Mouse (Mus musculus) forebrain, embryonic 15.5 days (tissue): Measurements from ENCODE around the gene Pfdn5. TPM values are rescaled to one million over a fixed set of nuclear protein-coding genes. Genes with fewer than 3 reads are reported as not detected.

Source experiments
- ATAC-seq: fragments of 200-750 bp; cut with Nextera tagmentation; replicated peaks from 2 replicates; pipeline ENCODE4 v1.8.0; 2017; ENCODE audit warnings: mild to moderate bottlenecking, moderate TSS enrichment, moderate library complexity
- H3K27ac ChIP-seq: fragments of 300-500 bp; sonication (generic); replicated peaks from 2 replicates; pipeline ENCODE4 v1.5.1; 2015; ENCODE audit warnings: mild to moderate bottlenecking, inconsistent platforms
- H3K27me3 ChIP-seq: fragments of 300-500 bp; sonication (generic); 2 replicates; pipeline ENCODE4 v1.6.1; 2015; ENCODE audit warnings: inconsistent platforms
- H3K36me3 ChIP-seq: fragments of 300-500 bp; sonication (generic); 2 replicates; pipeline ENCODE4 v1.6.1; 2015; ENCODE audit warnings: mild to moderate bottlenecking, inconsistent platforms
- H3K4me1 ChIP-seq: fragments of 300-500 bp; sonication (generic); 2 replicates; pipeline ENCODE4 v1.6.1; 2015; ENCODE audit warnings: inconsistent platforms
- H3K4me2 ChIP-seq: fragments of 300-500 bp; sonication (generic); replicated peaks from 2 replicates; pipeline ENCODE4 v1.6.1; 2015; ENCODE audit warnings: mild to moderate bottlenecking, inconsistent platforms
- H3K4me3 ChIP-seq: fragments of 300-500 bp; sonication (generic); 2 replicates; pipeline ENCODE4 v1.5.1; 2015; ENCODE audit warnings: mild to moderate bottlenecking, inconsistent platforms
- H3K9ac ChIP-seq: fragments of 300-500 bp; sonication (generic); replicated peaks from 2 replicates; pipeline ENCODE4 v1.6.1; 2015; ENCODE audit warnings: mild to moderate bottlenecking, inconsistent platforms
- H3K9me3 ChIP-seq: fragments of 300-500 bp; sonication (generic); 2 replicates; pipeline ENCODE4 v1.6.1; 2016; ENCODE audit warnings: inconsistent platforms
- WGBS: fragments of 180-500 bp; shearing (Covaris S2); methylation state at CpG from one replicate; pipeline ENCODE4 v1.1.7; 2015; ENCODE audit warnings: mixed read lengths; 5-methylcytosine and 5-hydroxymethylcytosine counted together
- polyA plus RNA-seq: library from polyadenylated mRNA; unstranded; fragments of >200 nt; fragmentation: Nextera tagmentation; extraction: Ambion mirVana; gene quantifications from 2 replicates; pipeline ENCODE4 v1.2.1, GENCODE M21; 2015

Pfdn5 gene
- polyA plus RNA-seq, 1 experiment from 2014 or later, result 467 TPM

GRCm38 (mm10) chr15:102339612-102340011, 13.7 kb downstream of the Pfdn5 start:
- Histone ChIP-seq H3K4me2 (no peak overlapping the region), H3K27me3 (no peaks in the 10 kb centered on the region), H3K36me3 (peaks cover 57% of the 10 kb centered on the region), H3K4me3 (no peak overlapping the region), H3K9me3 (no peaks in the 10 kb centered on the region), H3K27ac (no peak overlapping the region), H3K4me1 (no peaks in the 10 kb centered on the region), H3K9ac (no peak overlapping the region)
- ATAC-seq, result no peak
- WGBS, result 78% methylated on average over 5 of the region's 5 CpGs

GRCm38 (mm10) chr15:102341580-102341979, 15.7 kb downstream of the Pfdn5 start:
- no peak for ATAC-seq
- 12% methylated on average over 1 of the region's 1 CpGs for WGBS
- Histone ChIP-seq H3K4me2 (no peak overlapping the region), H3K36me3 (peaks cover 48% of the 10 kb centered on the region), H3K27me3 (no peaks in the 10 kb centered on the region), H3K9ac (no peak overlapping the region), H3K9me3 (no peaks in the 10 kb centered on the region), H3K4me3 (no peak overlapping the region), H3K27ac (no peak overlapping the region), H3K4me1 (no peaks in the 10 kb centered on the region)

DNA sequence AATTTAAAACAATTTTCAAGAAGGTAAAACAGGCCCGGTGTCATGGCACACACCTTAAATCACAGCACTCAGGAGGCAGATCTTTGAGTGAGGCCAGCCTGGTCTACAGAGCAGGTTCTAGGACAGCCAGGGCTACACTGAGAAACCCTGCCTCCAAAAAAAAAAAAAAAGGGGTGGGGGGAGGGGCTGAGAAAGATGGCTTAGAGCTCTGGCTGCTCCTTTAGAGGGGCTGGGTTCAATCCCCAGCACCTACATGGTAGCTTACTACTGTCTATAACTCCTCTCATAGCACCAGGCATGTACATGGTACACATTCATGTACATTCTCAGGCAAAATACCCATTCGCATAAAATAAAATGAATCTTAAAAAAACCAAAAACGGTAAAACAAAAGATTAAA, 18.6 kb downstream of the Pfdn5 start:
- Histone ChIP-seq H3K9ac (no peak overlapping the region), H3K4me2 (no peak overlapping the region), H3K27me3 (no peaks in the 10 kb centered on the region), H3K4me3 (no peak overlapping the region), H3K9me3 (no peaks in the 10 kb centered on the region), H3K4me1 (peaks cover 2% of the 10 kb centered on the region), H3K36me3 (peaks cover 27% of the 10 kb centered on the region; the same call in 1 of the 2 replicates), H3K27ac (no peak overlapping the region)
- WGBS, result 95% methylated on average over 3 of the region's 3 CpGs
- ATAC-seq, result no peak

- no peak overlapping the region for H3K9ac ChIP-seq
- no peak overlapping the region for H3K4me3 ChIP-seq
- no peaks in the 10 kb centered on the region for H3K9me3 ChIP-seq
- WGBS, result 85% methylated on average over 4 of the region's 4 CpGs
- H3K36me3 ChIP-seq, result peaks cover 17% of the 10 kb centered on the region; the same call in 1 of the 2 replicates
- H3K27ac ChIP-seq, result no peak overlapping the region
- ATAC-seq, result no peak
- H3K27me3 ChIP-seq, result no peaks in the 10 kb centered on the region
- H3K4me1 ChIP-seq, result peaks cover 13% of the 10 kb centered on the region
- H3K4me2 ChIP-seq, result no peak overlapping the region
These were observed 20.5 kb downstream of the Pfdn5 start for GRCm38 (mm10) chr15:102346444-102346843.

DNA sequence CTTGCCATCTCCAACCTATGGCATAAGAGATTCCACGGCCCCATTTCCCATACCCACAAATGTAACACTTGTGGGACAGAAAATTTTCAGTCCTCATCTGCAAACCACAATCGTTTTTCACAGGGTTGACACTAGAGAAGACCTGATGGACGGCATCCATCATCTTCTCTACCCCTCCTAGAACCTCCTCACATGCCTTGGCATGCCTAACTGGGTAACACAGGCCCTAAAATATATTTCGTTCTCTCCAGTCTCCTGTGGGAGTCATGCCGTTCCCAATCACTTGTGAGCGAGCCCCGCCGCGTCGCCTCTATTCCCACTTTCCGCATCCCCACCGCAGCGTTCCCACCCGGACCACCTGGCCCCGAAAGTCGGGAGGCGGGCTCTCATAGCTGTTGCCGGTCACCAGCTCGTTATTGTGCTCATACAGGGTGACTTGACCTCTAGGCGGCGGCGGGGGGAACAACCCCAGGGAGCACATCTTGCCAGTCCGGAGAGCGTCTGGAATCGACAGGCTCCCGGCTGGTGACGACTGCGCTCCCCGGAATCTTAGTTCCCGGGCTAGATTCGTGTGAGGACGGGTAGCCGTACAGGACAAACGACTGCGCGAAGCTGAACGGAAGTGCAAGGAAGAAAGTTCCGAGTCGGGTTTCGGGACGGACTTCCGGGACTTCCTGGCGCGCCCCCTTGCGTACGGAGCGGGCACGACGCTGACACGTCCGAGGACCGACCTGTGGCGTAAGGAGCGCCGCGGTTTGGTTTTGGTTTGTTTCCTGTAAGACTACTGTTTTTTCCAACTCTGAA, 24.4 kb downstream of the Pfdn5 start, which contains the start of gene Aaas:
Aaas (minus strand) TSS at position 634 of the 804 bp plus-strand sequence.
- peak; percentile 92 for ATAC-seq
- H3K4me3 ChIP-seq, result peak within 1 kb of the TSS; percentile 92
- no peaks in the 10 kb centered on the region for H3K27me3 ChIP-seq
- peak within 1 kb of the TSS; percentile 95 for H3K4me2 ChIP-seq
- H3K4me1 ChIP-seq, result peaks cover 20% of the 10 kb centered on the region
- WGBS, result under 1% methylated on average over 56 of the region's 56 CpGs
- H3K9ac ChIP-seq, result peak within 1 kb of the TSS; percentile 81
- H3K36me3 ChIP-seq, result peaks cover 10% of the 10 kb centered on the region; the same call in 1 of the 2 replicates
- H3K9me3 ChIP-seq, result no peaks in the 10 kb centered on the region
- peak within 1 kb of the TSS; percentile 83 for H3K27ac ChIP-seq

DNA sequence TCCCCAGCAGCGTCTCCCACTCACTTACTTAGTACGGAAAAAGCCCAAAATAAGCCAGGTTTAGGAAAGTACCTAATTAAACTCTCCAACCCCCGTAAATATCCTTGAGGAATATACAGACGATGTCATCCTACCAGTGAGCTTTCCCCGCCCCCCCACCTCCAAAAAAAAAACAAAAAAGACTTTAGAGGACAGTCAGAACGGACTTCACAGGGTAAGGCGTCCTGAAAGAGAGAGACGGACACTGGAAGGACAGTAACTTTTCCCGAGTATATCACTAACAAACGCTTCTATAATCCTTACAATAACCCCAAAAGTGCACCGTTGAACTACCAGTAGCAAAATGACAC, 25.0 kb downstream of the Pfdn5 start:
- peaks cover 26% of the 10 kb centered on the region for H3K4me1 ChIP-seq
- WGBS, result 10% methylated on average over 11 of the region's 11 CpGs
- peak overlapping the region; percentile 83; the same call in 1 of the 2 replicates for H3K27ac ChIP-seq
- H3K4me3 ChIP-seq, result peak overlapping the region; percentile 92
- ATAC-seq, result peak; percentile 9; the same call in 1 of the 2 replicates
- H3K36me3 ChIP-seq, result peaks cover 6% of the 10 kb centered on the region; the same call in 1 of the 2 replicates
- peaks cover 5% of the 10 kb centered on the region for H3K27me3 ChIP-seq
- H3K9me3 ChIP-seq, result no peaks in the 10 kb centered on the region
- peak overlapping the region; percentile 95 for H3K4me2 ChIP-seq
- peak overlapping the region; percentile 81; the same call in 1 of the 2 replicates for H3K9ac ChIP-seq

DNA sequence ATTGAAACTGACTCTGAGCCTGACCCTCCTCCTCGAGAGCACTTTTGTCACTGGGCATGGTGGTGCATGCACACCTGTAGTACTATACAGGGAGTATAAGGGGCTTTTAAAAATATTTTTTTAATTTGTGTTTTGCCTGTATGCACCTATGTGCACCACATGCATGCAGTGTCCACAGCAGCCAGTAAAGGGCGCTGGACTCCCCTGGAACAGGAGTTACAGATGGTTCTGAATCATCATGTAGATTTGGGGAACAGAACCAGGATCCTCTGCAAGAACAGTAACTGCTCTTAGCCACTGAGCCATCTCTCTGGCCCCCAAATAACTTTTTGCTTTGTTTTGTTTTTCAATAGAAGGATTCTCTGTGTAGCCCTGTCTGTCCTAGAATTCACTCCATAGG, 26.3 kb downstream of the Pfdn5 start:
- no peak for ATAC-seq
- H3K4me1 ChIP-seq, result peaks cover 29% of the 10 kb centered on the region
- no peaks in the 10 kb centered on the region for H3K9me3 ChIP-seq
- 0 out of 2 replicates have a peak, but pooled peaks cover under 1% of the 10 kb centered on the region for H3K36me3 ChIP-seq
- no peak overlapping the region for H3K4me2 ChIP-seq
- H3K9ac ChIP-seq, result no peak overlapping the region
- H3K4me3 ChIP-seq, result no peak overlapping the region
- 57% methylated on average over 2 of the region's 2 CpGs for WGBS
- no peak overlapping the region for H3K27ac ChIP-seq
- H3K27me3 ChIP-seq, result peaks cover 14% of the 10 kb centered on the region

DNA sequence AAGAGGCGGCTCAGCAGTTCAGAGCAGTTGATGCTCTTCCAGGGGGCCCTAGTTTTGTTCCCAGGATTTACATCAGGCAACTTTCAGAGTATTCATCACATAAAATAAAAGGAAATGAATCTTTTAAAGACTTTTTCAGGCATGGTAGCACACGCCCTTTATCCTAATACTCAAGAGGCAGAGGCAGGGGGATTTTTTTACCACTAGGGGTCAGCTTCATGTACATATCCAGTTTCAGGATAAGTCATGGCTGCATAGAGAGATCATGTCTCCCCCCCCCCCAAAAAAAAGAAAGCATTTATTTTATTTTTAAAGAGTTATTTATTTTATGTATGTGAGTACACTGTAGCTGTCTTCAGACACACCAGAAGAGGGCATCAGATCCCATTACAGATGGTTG, 28.1 kb downstream of the Pfdn5 start:
- 80% methylated on average over 2 of the region's 2 CpGs for WGBS
- no peak overlapping the region for H3K4me2 ChIP-seq
- no peak overlapping the region for H3K4me3 ChIP-seq
- H3K9ac ChIP-seq, result no peak overlapping the region
- H3K9me3 ChIP-seq, result no peaks in the 10 kb centered on the region
- no peaks in the 10 kb centered on the region for H3K36me3 ChIP-seq
- peaks cover 37% of the 10 kb centered on the region for H3K4me1 ChIP-seq
- no peak overlapping the region for H3K27ac ChIP-seq
- no peak for ATAC-seq
- peaks cover 32% of the 10 kb centered on the region for H3K27me3 ChIP-seq

DNA sequence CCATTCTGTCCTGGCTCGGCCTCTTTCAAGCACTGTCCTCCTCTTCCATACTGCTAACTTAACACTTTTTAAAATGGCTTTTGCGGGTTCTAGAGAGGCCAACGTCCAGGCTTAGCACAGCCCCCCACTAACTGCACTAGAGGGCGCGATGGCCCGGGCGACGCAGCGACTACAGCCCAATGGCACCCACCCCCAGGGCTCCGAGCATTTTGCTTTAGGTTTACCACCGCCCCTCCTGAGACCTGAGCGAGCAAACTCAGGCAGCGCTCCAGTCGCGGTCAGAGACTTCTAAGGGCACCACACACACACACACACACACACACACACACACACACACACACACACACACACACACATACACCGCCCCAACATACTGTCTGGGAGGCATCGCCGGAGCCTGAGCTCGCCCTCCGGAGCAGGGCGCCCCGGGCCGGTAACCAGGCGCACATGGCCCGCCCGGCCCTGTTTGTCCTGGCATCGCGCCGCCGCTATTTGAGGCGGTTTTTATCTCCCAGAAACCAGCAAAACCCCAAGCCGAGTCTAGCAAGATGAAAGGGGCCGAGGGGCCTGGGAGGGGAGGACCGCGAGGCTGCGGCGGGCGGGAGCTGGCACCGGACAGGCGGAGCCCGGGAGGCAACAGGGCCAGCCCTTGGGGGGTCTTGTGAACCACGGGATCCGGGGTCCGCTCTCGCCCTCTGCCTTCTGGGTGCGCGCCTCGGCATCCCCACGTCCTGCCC, 29.4 kb downstream of the Pfdn5 start:
- Histone ChIP-seq H3K4me3 (peak overlapping the region; percentile 64), H3K27me3 (peaks cover 36% of the 10 kb centered on the region), H3K36me3 (no peaks in the 10 kb centered on the region), H3K27ac (peak overlapping the region; percentile 64), H3K4me2 (peak overlapping the region; percentile 99), H3K4me1 (peaks cover 28% of the 10 kb centered on the region), H3K9me3 (no peaks in the 10 kb centered on the region), H3K9ac (peak overlapping the region; percentile 71)
- under 1% methylated on average over 47 of the region's 49 CpGs for WGBS
- ATAC-seq, result peak; percentile 47

- peak; percentile 31; the same call in 1 of the 2 replicates for ATAC-seq
- WGBS, result 2% methylated on average over 38 of the region's 38 CpGs
- peaks cover 28% of the 10 kb centered on the region for H3K4me1 ChIP-seq
- H3K4me3 ChIP-seq, result peak overlapping the region; percentile 64
- H3K9ac ChIP-seq, result peak overlapping the region; percentile 71
- H3K27ac ChIP-seq, result peak overlapping the region; percentile 64
- H3K27me3 ChIP-seq, result peaks cover 36% of the 10 kb centered on the region
- H3K36me3 ChIP-seq, result no peaks in the 10 kb centered on the region
- H3K4me2 ChIP-seq, result peak overlapping the region; percentile 99
- no peaks in the 10 kb centered on the region for H3K9me3 ChIP-seq
These were observed 30.0 kb downstream of the Pfdn5 start for GRCm38 (mm10) chr15:102355871-102356441.

GRCm38 (mm10) chr15:102356501-102357325, 30.8 kb downstream of the Pfdn5 start:
- H3K27ac ChIP-seq, result no peak overlapping the region
- H3K9me3 ChIP-seq, result no peaks in the 10 kb centered on the region
- H3K4me2 ChIP-seq, result peak overlapping the region; percentile 99; the same call in 1 of the 2 replicates
- ATAC-seq, result no peak
- WGBS, result 35% methylated on average over 16 of the region's 16 CpGs
- no peaks in the 10 kb centered on the region for H3K36me3 ChIP-seq
- H3K27me3 ChIP-seq, result peaks cover 36% of the 10 kb centered on the region
- H3K4me1 ChIP-seq, result peaks cover 24% of the 10 kb centered on the region
- no peak overlapping the region for H3K4me3 ChIP-seq
- H3K9ac ChIP-seq, result no peak overlapping the region
